ENCODE assay signal across 27 mouse cellular contexts in the genomic region with DNA sequence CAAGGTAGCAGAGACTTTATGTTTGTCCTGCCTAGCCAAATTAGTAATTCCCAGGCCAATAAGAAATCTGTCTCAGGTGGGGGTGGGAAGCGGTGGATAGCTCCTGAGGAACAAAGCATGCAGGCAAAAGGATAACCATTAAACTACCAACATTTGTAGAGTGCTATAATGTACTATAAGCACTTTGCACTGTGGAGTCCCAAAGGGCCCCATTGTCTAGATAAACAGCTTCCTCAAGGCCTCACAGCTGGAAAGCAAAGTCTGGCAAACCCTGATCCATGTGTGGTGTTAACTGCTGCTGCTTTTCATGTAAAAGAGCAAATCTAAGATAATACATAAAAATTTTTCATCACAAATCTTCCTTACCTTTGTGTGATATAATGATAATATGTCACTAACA. TPM values are rescaled to one million over a fixed set of nuclear protein-coding genes. Genes with fewer than 3 reads are reported as not detected.
"Had no signal": no experiment of that assay in that cellular context is flagged by ENCODE, and none has a peak within 500 bp of the region (broad histone marks: within the 10 kb centered on the region; RNA-seq: fewer than 3 reads in every experiment).

No protein-coding gene starts in this region.

- H3K9me3 ChIP-seq: heart, embryonic 10.5 days; heart, embryonic 12.5 days; hindbrain, embryonic 10.5 days; hindbrain, embryonic 12.5 days; kidney, embryonic 15.5 days; limb, embryonic 10.5 days; limb, embryonic 12.5 days; liver, embryonic 13.5 days had no signal

- H3K4me3 ChIP-seq: gastrocnemius, adult 2 months; heart, embryonic 10.5 days; heart, embryonic 12.5 days; hindbrain, embryonic 10.5 days; hindbrain, embryonic 12.5 days; kidney, embryonic 15.5 days; layer of hippocampus, adult 2 months; left cerebral cortex, adult 2 months; limb, embryonic 10.5 days; limb, embryonic 12.5 days; liver, embryonic 13.5 days had no signal

- H3K4me1 ChIP-seq: heart, embryonic 10.5 days; heart, embryonic 12.5 days; hindbrain, embryonic 10.5 days; hindbrain, embryonic 12.5 days; kidney, embryonic 15.5 days; limb, embryonic 10.5 days; limb, embryonic 12.5 days; liver, embryonic 13.5 days had no signal

- H3K27me3 ChIP-seq: heart, embryonic 12.5 days; hindbrain, embryonic 12.5 days; kidney, embryonic 15.5 days; limb, embryonic 12.5 days; liver, embryonic 13.5 days had no signal

- DNase-seq: gastrocnemius, adult 2 months; gastrocnemius, postnatal 10 days; gastrocnemius, postnatal 25 days; heart, adult 18-20 months; heart, postnatal 10 days; heart, postnatal 4 days; kidney, adult 11 months; kidney, adult 2 months; kidney, adult 9 months; kidney, postnatal 14 days; kidney, postnatal 36 days; liver; liver, embryonic 13.5 days had no signal

- ATAC-seq: hindbrain, embryonic 16.5 days had no signal

- H3K27ac ChIP-seq: gastrocnemius, adult 2 months; heart, embryonic 10.5 days; hindbrain, embryonic 10.5 days; hindbrain, embryonic 12.5 days; hindbrain, embryonic 14.5 days; kidney, embryonic 15.5 days; kidney, postnatal 0 days; layer of hippocampus, adult 2 months; left cerebral cortex, adult 2 months; limb, embryonic 10.5 days; limb, embryonic 12.5 days; liver, embryonic 13.5 days had no signal

- H3K4me2 ChIP-seq: heart, embryonic 12.5 days; hindbrain, embryonic 12.5 days; hindbrain, embryonic 14.5 days; kidney, embryonic 15.5 days; limb, embryonic 12.5 days; liver, embryonic 11.5 days; liver, embryonic 13.5 days had no signal

- H3K9ac ChIP-seq: heart, embryonic 12.5 days; hindbrain, embryonic 12.5 days; hindbrain, embryonic 14.5 days; kidney, embryonic 15.5 days; limb, embryonic 12.5 days; liver, embryonic 13.5 days had no signal

RNA-seq across cellular contexts. Expression of gene Tnfrsf11a, which starts 27.6 kb away (rescaled TPM):
- polyA plus RNA-seq: inflammation-experienced regulatory T-cells, adult 6 months had no signal
